ENCODE assay signal across 7 mouse cellular contexts in genomic region chr8:15729075-15729474, GRCm38 (mm10).
DNase-seq lines count a peak whose midpoint lies in the region; ATAC-seq and TF ChIP-seq lines count a peak whose summit lies in the region.

No protein-coding gene starts in this region.

- no peak overlapping the region for H3K9ac ChIP-seq in neural tube, embryonic 11.5 days (ENCODE audit: low read length)

- DNase-seq in Muller cell, postnatal 12 days (ENCODE audit: inconsistent ontology term): peak; percentile 14
- peak; percentile 71 for DNase-seq in adrenal gland, postnatal 14 days
- peak; percentile 12 for DNase-seq in kidney, adult 11 months
- DNase-seq in left cerebral cortex, adult 9 months (ENCODE audit: low spot score in 2 of 2): peak; percentile 6 to 63
- peak; percentile 38 for DNase-seq in neural tube, embryonic 11.5 days (ENCODE audit: low spot score)
- no peak for DNase-seq in natural killer cell, adult 2 months (ENCODE audit: low spot score in 2 of 2)

- 0 out of 2 replicates have a peak, but pooled peaks have one; percentile 12 for TF ChIP-seq CTCF in embryonic fibroblast, embryonic 13.5 days (IDR thresholded peaks at IDR 0.05; ENCODE audit: borderline replicate concordance, insufficient read depth, low read length)

- WGBS in neural tube, embryonic 11.5 days: 0% methylated on average over 1 of the region's 1 CpGs

- H3K4me2 ChIP-seq in neural tube, embryonic 11.5 days (ENCODE audit: low read depth): no peak overlapping the region

- no peak overlapping the region for H3K27ac ChIP-seq in embryonic fibroblast, embryonic 13.5 days (ENCODE audit: insufficient read depth, low read length)
- H3K27ac ChIP-seq in neural tube, embryonic 11.5 days (ENCODE audit: low read depth, low read length): no peak overlapping the region

- no peaks in the 10 kb centered on the region for H3K36me3 ChIP-seq in neural tube, embryonic 11.5 days (ENCODE audit: control insufficient read depth, insufficient read depth, low read length)

- no peak for TF ChIP-seq POLR2A in embryonic fibroblast, embryonic 13.5 days (IDR thresholded peaks at IDR 0.05; ENCODE audit: low read depth, low read length)

- ATAC-seq in neural tube, embryonic 11.5 days (ENCODE audit: insufficient read depth, low FRiP score, low TSS enrichment): peak; percentile 55; the same call in 1 of the 2 replicates

- H3K27me3 ChIP-seq in neural tube, embryonic 11.5 days (ENCODE audit: control insufficient read depth, insufficient read depth, low read length): no peaks in the 10 kb centered on the region

- H3K4me3 ChIP-seq in embryonic fibroblast, embryonic 13.5 days (ENCODE audit: insufficient read depth, low read length): no peak overlapping the region
- H3K4me3 ChIP-seq in neural tube, embryonic 11.5 days (ENCODE audit: low read depth, low read length): no peak overlapping the region

- peaks cover 6% of the 10 kb centered on the region; the same call in 1 of the 2 replicates for H3K4me1 ChIP-seq in embryonic fibroblast, embryonic 13.5 days (ENCODE audit: control insufficient read depth, insufficient read depth, low read length)
- no peaks in the 10 kb centered on the region for H3K4me1 ChIP-seq in neural tube, embryonic 11.5 days (ENCODE audit: control insufficient read depth, insufficient read depth, low read length)

- H3K9me3 ChIP-seq in neural tube, embryonic 11.5 days (ENCODE audit: control insufficient read depth, low read length): no peaks in the 10 kb centered on the region

Comparison
In these comparisons a context has a peak if more than half of its experiments do, and no peak if none do; other contexts are left out.
1. DNase-seq: peak in Muller cell, postnatal 12 days (single experiment), adrenal gland, postnatal 14 days (single experiment), kidney, adult 11 months (single experiment), left cerebral cortex, adult 9 months (2 of 2) and neural tube, embryonic 11.5 days (single experiment); none in natural killer cell, adult 2 months (0 of 2).